Mouse (Mus musculus) ES-E14 (cell line): ENCODE data around the gene Sec24b.

Experiments
- CHD2 ChIP-seq: IDR thresholded peaks from 2 replicates; pipeline ENCODE4 v1.6.1; 2014; ENCODE audit warnings: mild to moderate bottlenecking, low read depth, low read length, inconsistent platforms
- HCFC1 ChIP-seq: IDR thresholded peaks from 2 replicates; pipeline ENCODE4 v1.6.1; 2012; ENCODE audit warnings: low read length, inconsistent platforms, borderline replicate concordance; ENCODE audit not compliant: insufficient read depth
- MAFK ChIP-seq: IDR thresholded peaks from 2 replicates; pipeline ENCODE4 v1.6.1; 2014; ENCODE audit warnings: mild to moderate bottlenecking, low read depth, low read length, inconsistent platforms; ENCODE audit not compliant: insufficient read depth
- ZC3H11A ChIP-seq: IDR thresholded peaks from 2 replicates; pipeline ENCODE4 v1.6.1; 2012; ENCODE audit warnings: low read depth, mild to moderate bottlenecking, inconsistent platforms, low read length, borderline replicate concordance
- ZNF384 ChIP-seq: IDR thresholded peaks from 2 replicates; pipeline ENCODE4 v1.6.1; 2012; ENCODE audit warnings: low read depth, low read length, inconsistent platforms

- TF ChIP-seq HCFC1 (no peak), MAFK (no peak), CHD2 (no peak), ZNF384 (no peak), ZC3H11A (no peak)
Measured at GRCm38 (mm10) chr3:130077291-130077690, 15.9 kb upstream of the Sec24b start.
